Mouse (Mus musculus): ENCODE data around the gene Prr5l. TPM values are rescaled to one million over a fixed set of nuclear protein-coding genes. Genes with fewer than 3 reads are reported as not detected.

Prr5l gene
- polyA plus RNA-seq, 1 experiment from 2014 or later = 32.7 TPM

Other genes starting within 250 kb of the Prr5l start
- gene Rag1, start 233.5 kb downstream of the Prr5l start, polyA plus RNA-seq (2015; fragmentation: Nextera tagmentation; extraction: Ambion mirVana) = 0.05 TPM in 2 replicates
- gene B230118H07Rik, start 233.5 kb downstream of the Prr5l start, polyA plus RNA-seq (2015; fragmentation: Nextera tagmentation; extraction: Ambion mirVana) = 45.6 and 49.7 TPM in 2 replicates
- gene Traf6, start 204.6 kb downstream of the Prr5l start, polyA plus RNA-seq (2015; fragmentation: Nextera tagmentation; extraction: Ambion mirVana) = 10.3 and 10.5 TPM in 2 replicates
- 73.9 and 80.7 TPM in 2 replicates for gene Commd9, start 3.2 kb upstream of the Prr5l start, polyA plus RNA-seq (2015; fragmentation: Nextera tagmentation; extraction: Ambion mirVana)